Mouse (Mus musculus) liver, embryonic 13.5 days (tissue): ENCODE data around the gene Cidec. TPM values are rescaled to one million over a fixed set of nuclear protein-coding genes. Genes with fewer than 3 reads are reported as not detected.

ENCODE experiments used
- ATAC-seq: fragments of 200-750 bp; cut with Nextera tagmentation; 2 replicates; pipeline ENCODE4 v1.8.0; 2017; ENCODE audit warnings: low read depth, mild to moderate bottlenecking, moderate number of reproducible peaks, moderate library complexity
- DNase-seq: peaks from one replicate; pipeline ENCODE4 v3.0.0; 2022
- H3K27ac ChIP-seq: fragments of 300-500 bp; sonication (generic); 2 replicates; pipeline ENCODE4 v1.5.1; 2015; ENCODE audit warnings: moderate library complexity, mild to moderate bottlenecking, inconsistent platforms
- H3K27me3 ChIP-seq: fragments of 300-500 bp; sonication (generic); 2 replicates; pipeline ENCODE4 v1.6.1; 2015; ENCODE audit warnings: mild to moderate bottlenecking, inconsistent platforms
- H3K36me3 ChIP-seq: fragments of 300-500 bp; sonication (generic); 2 replicates; pipeline ENCODE4 v1.6.1; 2015; ENCODE audit warnings: mild to moderate bottlenecking, inconsistent platforms
- H3K4me1 ChIP-seq: fragments of 300-500 bp; sonication (generic); replicated peaks from 2 replicates; pipeline ENCODE4 v1.6.1; 2015; ENCODE audit warnings: inconsistent platforms
- H3K4me2 ChIP-seq: fragments of 300-500 bp; sonication (generic); 2 replicates; pipeline ENCODE4 v1.6.1; 2015; ENCODE audit warnings: inconsistent platforms, mild to moderate bottlenecking, moderate library complexity
- H3K4me3 ChIP-seq: fragments of 300-500 bp; sonication (generic); replicated peaks from 2 replicates; pipeline ENCODE4 v1.5.1; 2015; ENCODE audit warnings: mild to moderate bottlenecking, inconsistent platforms
- H3K9ac ChIP-seq: fragments of 300-500 bp; sonication (generic); 2 replicates; pipeline ENCODE4 v1.6.1; 2015; ENCODE audit warnings: mild to moderate bottlenecking, inconsistent platforms
- H3K9me3 ChIP-seq: fragments of 300-500 bp; sonication (generic); replicated peaks from 2 replicates; pipeline ENCODE4 v1.6.1; 2016; ENCODE audit warnings: inconsistent platforms
- WGBS: fragments of 180-500 bp; shearing (Covaris S2); methylation state at CpG from one replicate; pipeline ENCODE4 v1.1.7; 2015; ENCODE audit not compliant: insufficient replicate concordance; 5-methylcytosine and 5-hydroxymethylcytosine counted together
- polyA plus RNA-seq: library from polyadenylated mRNA; unstranded; fragments of >200 nt; fragmentation: Nextera tagmentation; extraction: Ambion mirVana; gene quantifications from 2 replicates; pipeline ENCODE4 v1.2.1, GENCODE M21; 2015

Gene Cidec
- polyA plus RNA-seq, 1 experiment from 2014 or later, result 0.10 TPM

DNA sequence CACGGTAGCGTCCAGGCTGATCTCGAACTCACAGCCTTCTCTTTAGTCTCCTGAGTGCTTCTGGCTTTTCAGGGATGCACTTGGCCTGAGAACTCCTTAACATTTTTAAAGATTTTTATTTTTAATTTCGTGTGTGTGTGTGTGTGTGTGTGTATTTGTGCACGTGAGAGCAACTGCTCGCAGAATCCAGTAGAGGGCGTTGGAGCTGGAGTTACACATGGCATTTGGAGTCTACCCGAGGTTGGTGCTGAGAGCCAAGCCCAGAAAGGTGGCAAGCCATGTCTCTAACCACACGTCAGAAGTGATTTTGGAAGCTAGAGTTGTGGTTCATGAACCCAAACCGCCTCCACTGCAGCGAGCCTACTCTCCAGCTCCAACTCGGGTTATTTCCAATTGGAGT lies 7.5 kb upstream of the Cidec start:
- Histone ChIP-seq H3K9me3 (no peaks in the 10 kb centered on the region), H3K27ac (peak overlapping the region; percentile 50; the same call in 1 of the 2 replicates), H3K4me2 (peak overlapping the region; percentile 88), H3K27me3 (no peaks in the 10 kb centered on the region), H3K9ac (peak overlapping the region; percentile 94), H3K4me3 (peak overlapping the region; percentile 87), H3K36me3 (peaks cover 22% of the 10 kb centered on the region), H3K4me1 (peaks cover 29% of the 10 kb centered on the region)
- 35% methylated on average over 12 of the region's 12 CpGs for WGBS
- DNase-seq (peak; percentile 14), ATAC-seq (no peak)

DNA sequence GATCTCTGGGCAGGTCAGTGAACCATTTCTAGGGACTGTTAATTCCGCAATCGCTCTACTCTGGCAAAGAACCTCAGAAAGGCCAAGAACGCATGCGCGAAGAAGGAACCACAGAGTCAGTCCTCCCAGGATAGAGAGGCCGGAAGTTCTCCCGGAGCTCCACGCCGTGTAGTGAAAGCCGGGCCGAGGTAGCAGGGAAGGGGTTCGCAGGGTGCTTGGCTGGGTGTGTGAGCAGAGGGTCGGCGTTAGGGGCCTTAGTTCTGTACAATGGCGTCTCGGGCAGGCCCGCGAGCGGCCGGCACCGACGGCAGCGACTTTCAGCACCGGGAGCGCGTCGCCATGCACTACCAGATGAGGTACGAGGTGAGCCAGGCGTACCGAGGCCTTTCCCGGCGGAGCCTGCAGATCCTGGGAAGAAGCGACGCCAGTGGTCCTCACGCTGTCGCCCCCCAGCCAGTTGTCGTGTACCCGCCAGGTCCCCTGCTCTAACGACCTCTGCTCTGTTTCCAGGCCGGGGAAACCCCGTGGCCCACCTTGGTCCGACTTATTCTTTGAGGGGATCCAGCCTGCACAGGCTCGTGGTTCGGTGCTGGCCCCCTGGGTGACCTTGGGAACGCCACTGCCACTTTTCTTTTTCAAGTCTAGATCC lies 7.0 kb upstream of the Cidec start, which contains the start of gene Jagn1:
Gene Jagn1, plus strand, starts transcription at position 128 of the 649 bp plus-strand sequence.
- DNase-seq, result peak; percentile 86
- Histone ChIP-seq H3K9ac (peak within 1 kb of the TSS; percentile 94), H3K9me3 (no peaks in the 10 kb centered on the region), H3K4me3 (peak within 1 kb of the TSS; percentile 87), H3K4me1 (peaks cover 29% of the 10 kb centered on the region), H3K27ac (peak within 1 kb of the TSS; percentile 50; the same call in 1 of the 2 replicates), H3K36me3 (peaks cover 17% of the 10 kb centered on the region), H3K4me2 (peak within 1 kb of the TSS; percentile 88), H3K27me3 (no peaks in the 10 kb centered on the region)
- peak; percentile 88 for ATAC-seq
- under 1% methylated on average over 45 of the region's 45 CpGs for WGBS

DNA sequence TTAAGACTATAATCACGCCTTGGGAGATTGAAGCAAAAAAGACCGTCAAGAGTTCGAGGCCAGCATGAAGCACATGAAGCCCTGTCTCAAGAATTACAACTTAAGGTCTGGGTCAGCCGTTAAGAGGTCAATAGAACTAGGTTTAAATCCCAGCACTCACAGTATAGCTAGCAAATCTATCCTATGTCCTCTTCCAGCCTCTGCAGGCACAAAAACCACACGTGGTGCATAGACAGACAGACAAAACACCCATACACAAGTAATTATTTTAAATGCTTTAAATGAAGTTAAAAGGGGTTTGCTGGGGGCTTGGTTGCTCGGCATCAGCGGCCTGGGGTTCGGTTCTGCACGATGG lies 6.5 kb upstream of the Cidec start:
- Histone ChIP-seq H3K9me3 (no peaks in the 10 kb centered on the region), H3K9ac (peak overlapping the region; percentile 94), H3K4me2 (peak overlapping the region; percentile 88), H3K4me3 (peak overlapping the region; percentile 87), H3K4me1 (peaks cover 29% of the 10 kb centered on the region), H3K27me3 (no peaks in the 10 kb centered on the region), H3K36me3 (peaks cover 12% of the 10 kb centered on the region), H3K27ac (0 out of 2 replicates have a peak overlapping the region, but pooled peaks have one; percentile 50)
- DNase-seq (no peak), ATAC-seq (no peak; the same call in 1 of the 2 replicates)
- WGBS, result 35% methylated on average over 9 of the region's 9 CpGs

GRCm38 (mm10) chr6:113441147-113441680 lies 5.7 kb upstream of the Cidec start:
- Histone ChIP-seq H3K27ac (no peak overlapping the region), H3K9me3 (no peaks in the 10 kb centered on the region), H3K36me3 (0 out of 2 replicates have a peak, but pooled peaks cover 3% of the 10 kb centered on the region), H3K4me3 (no peak overlapping the region), H3K9ac (no peak overlapping the region), H3K4me1 (peaks cover 29% of the 10 kb centered on the region), H3K4me2 (no peak overlapping the region), H3K27me3 (no peaks in the 10 kb centered on the region)
- ATAC-seq (no peak; the same call in 1 of the 2 replicates), DNase-seq (peak; percentile 74)
- 49% methylated on average over 7 of the region's 7 CpGs for WGBS

- H3K27ac ChIP-seq, result no peak overlapping the region
- H3K4me3 ChIP-seq, result no peak overlapping the region
- H3K36me3 ChIP-seq, result no peaks in the 10 kb centered on the region
- H3K9me3 ChIP-seq, result no peaks in the 10 kb centered on the region
- ATAC-seq (no peak), DNase-seq (no peak)
- WGBS, result 87% methylated on average over 3 of the region's 3 CpGs
- peaks cover 29% of the 10 kb centered on the region for H3K4me1 ChIP-seq
- H3K4me2 ChIP-seq, result no peak overlapping the region
- no peak overlapping the region for H3K9ac ChIP-seq
- no peaks in the 10 kb centered on the region for H3K27me3 ChIP-seq
Measured at GRCm38 (mm10) chr6:113440686-113441085, 5.1 kb upstream of the Cidec start.

GRCm38 (mm10) chr6:113438721-113439430 lies 3.3 kb upstream of the Cidec start:
- Histone ChIP-seq H3K4me1 (peaks cover 22% of the 10 kb centered on the region), H3K27ac (no peak overlapping the region), H3K36me3 (no peaks in the 10 kb centered on the region), H3K9me3 (no peaks in the 10 kb centered on the region), H3K4me2 (no peak overlapping the region), H3K27me3 (no peaks in the 10 kb centered on the region), H3K4me3 (no peak overlapping the region), H3K9ac (no peak overlapping the region)
- ATAC-seq, result no peak
- no peak for DNase-seq
- WGBS, result 52% methylated on average over 12 of the region's 12 CpGs

DNA sequence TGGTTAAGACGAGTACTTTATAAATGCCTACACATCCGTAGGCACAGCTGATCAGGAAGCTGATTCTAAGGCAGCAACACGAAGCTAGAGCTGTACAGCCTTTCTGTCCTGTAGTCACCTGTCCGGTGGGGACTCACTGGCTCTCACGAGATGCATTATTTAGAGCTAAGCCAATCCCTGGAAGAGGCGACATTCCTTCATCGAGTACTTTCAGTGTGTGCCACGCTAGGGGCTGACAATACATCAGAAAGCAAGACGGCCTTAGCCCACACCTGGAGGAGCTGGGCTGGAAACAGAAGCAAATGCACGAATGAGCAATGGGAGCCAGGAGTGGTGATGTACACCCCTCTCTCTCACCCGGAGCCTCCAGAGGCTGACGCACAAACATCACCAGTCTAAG lies 1.6 kb upstream of the Cidec start:
- Histone ChIP-seq H3K36me3 (no peaks in the 10 kb centered on the region), H3K9me3 (no peaks in the 10 kb centered on the region), H3K4me2 (no peak overlapping the region), H3K9ac (no peak overlapping the region), H3K4me3 (no peak overlapping the region), H3K4me1 (peaks cover 9% of the 10 kb centered on the region; the same call in 1 of the 2 replicates), H3K27ac (no peak overlapping the region), H3K27me3 (no peaks in the 10 kb centered on the region)
- no peak for ATAC-seq
- DNase-seq, result no peak
- WGBS, result 63% methylated on average over 12 of the region's 12 CpGs

- no peak overlapping the region for H3K9ac ChIP-seq
- no peak for ATAC-seq
- no peaks in the 10 kb centered on the region for H3K27me3 ChIP-seq
- DNase-seq, result no peak
- no peak overlapping the region for H3K4me2 ChIP-seq
- H3K27ac ChIP-seq, result no peak overlapping the region
- no peak overlapping the region for H3K4me3 ChIP-seq
- H3K9me3 ChIP-seq, result no peaks in the 10 kb centered on the region
- WGBS, result 56% methylated on average over 7 of the region's 7 CpGs
- H3K36me3 ChIP-seq, result no peaks in the 10 kb centered on the region
- H3K4me1 ChIP-seq, result no peaks in the 10 kb centered on the region
Measured at GRCm38 (mm10) chr6:113434691-113435090, 869 bp downstream of the Cidec start.

GRCm38 (mm10) chr6:113433661-113434060 lies 1.9 kb downstream of the Cidec start:
- Histone ChIP-seq H3K4me1 (no peaks in the 10 kb centered on the region), H3K4me2 (no peak overlapping the region), H3K27me3 (no peaks in the 10 kb centered on the region), H3K4me3 (no peak overlapping the region), H3K9me3 (no peaks in the 10 kb centered on the region), H3K36me3 (no peaks in the 10 kb centered on the region), H3K27ac (no peak overlapping the region), H3K9ac (no peak overlapping the region)
- DNase-seq (no peak), ATAC-seq (no peak)
- 62% methylated on average over 3 of the region's 3 CpGs for WGBS

- Histone ChIP-seq H3K4me3 (no peak overlapping the region), H3K9me3 (no peaks in the 10 kb centered on the region), H3K27me3 (no peaks in the 10 kb centered on the region), H3K4me2 (no peak overlapping the region), H3K4me1 (no peaks in the 10 kb centered on the region), H3K36me3 (no peaks in the 10 kb centered on the region), H3K9ac (no peak overlapping the region), H3K27ac (no peak overlapping the region)
- ATAC-seq, result no peak
- WGBS, result 45% methylated on average over 3 of the region's 3 CpGs
- no peak for DNase-seq
Measured at GRCm38 (mm10) chr6:113431801-113432200, 3.8 kb downstream of the Cidec start.

- 45% methylated on average over 3 of the region's 3 CpGs for WGBS
- H3K9me3 ChIP-seq, result no peaks in the 10 kb centered on the region
- DNase-seq, result no peak
Measured at GRCm38 (mm10) chr6:113430846-113431245, 4.7 kb downstream of the Cidec start.

More at GRCm38 (mm10) chr6:113430846-113431245, 4.7 kb downstream of the Cidec start:
- ATAC-seq, result no peak
- Histone ChIP-seq H3K4me3 (no peak overlapping the region), H3K4me1 (no peaks in the 10 kb centered on the region), H3K36me3 (no peaks in the 10 kb centered on the region), H3K9ac (no peak overlapping the region), H3K27ac (no peak overlapping the region), H3K27me3 (no peaks in the 10 kb centered on the region), H3K4me2 (no peak overlapping the region)
